Mouse (Mus musculus) forebrain, embryonic 15.5 days (tissue): ENCODE results near the gene Shisa8. TPM values are rescaled to one million over a fixed set of nuclear protein-coding genes. Genes with fewer than 3 reads are reported as not detected.
A peak's percentile ranks its signal among the peaks of the same experiment; 100 is the strongest.

Source experiments
- ATAC-seq: fragments of 200-750 bp; cut with Nextera tagmentation; replicated peaks from 2 replicates; pipeline ENCODE4 v1.8.0; 2017; ENCODE audit warnings: mild to moderate bottlenecking, moderate TSS enrichment, moderate library complexity
- H3K27ac ChIP-seq: fragments of 300-500 bp; sonication (generic); replicated peaks from 2 replicates; pipeline ENCODE4 v1.5.1; 2015; ENCODE audit warnings: mild to moderate bottlenecking, inconsistent platforms
- H3K27me3 ChIP-seq: fragments of 300-500 bp; sonication (generic); 2 replicates; pipeline ENCODE4 v1.6.1; 2015; ENCODE audit warnings: inconsistent platforms
- H3K36me3 ChIP-seq: fragments of 300-500 bp; sonication (generic); 2 replicates; pipeline ENCODE4 v1.6.1; 2015; ENCODE audit warnings: mild to moderate bottlenecking, inconsistent platforms
- H3K4me1 ChIP-seq: fragments of 300-500 bp; sonication (generic); 2 replicates; pipeline ENCODE4 v1.6.1; 2015; ENCODE audit warnings: inconsistent platforms
- H3K4me2 ChIP-seq: fragments of 300-500 bp; sonication (generic); replicated peaks from 2 replicates; pipeline ENCODE4 v1.6.1; 2015; ENCODE audit warnings: mild to moderate bottlenecking, inconsistent platforms
- H3K4me3 ChIP-seq: fragments of 300-500 bp; sonication (generic); 2 replicates; pipeline ENCODE4 v1.5.1; 2015; ENCODE audit warnings: mild to moderate bottlenecking, inconsistent platforms
- H3K9ac ChIP-seq: fragments of 300-500 bp; sonication (generic); replicated peaks from 2 replicates; pipeline ENCODE4 v1.6.1; 2015; ENCODE audit warnings: mild to moderate bottlenecking, inconsistent platforms
- H3K9me3 ChIP-seq: fragments of 300-500 bp; sonication (generic); 2 replicates; pipeline ENCODE4 v1.6.1; 2016; ENCODE audit warnings: inconsistent platforms
- WGBS: fragments of 180-500 bp; shearing (Covaris S2); methylation state at CpG from one replicate; pipeline ENCODE4 v1.1.7; 2015; ENCODE audit warnings: mixed read lengths; 5-methylcytosine and 5-hydroxymethylcytosine counted together
- polyA plus RNA-seq: library from polyadenylated mRNA; unstranded; fragments of >200 nt; fragmentation: Nextera tagmentation; extraction: Ambion mirVana; gene quantifications from 2 replicates; pipeline ENCODE4 v1.2.1, GENCODE M21; 2015

Shisa8 gene
- polyA plus RNA-seq, 1 experiment from 2014 or later, result 0.69 TPM

GRCm38 (mm10) chr15:82184183-82184582, 28.4 kb downstream of the Shisa8 start:
- Histone ChIP-seq H3K9me3 (no peaks in the 10 kb centered on the region), H3K4me1 (no peaks in the 10 kb centered on the region), H3K36me3 (peaks cover 99% of the 10 kb centered on the region), H3K4me2 (no peak overlapping the region), H3K4me3 (no peak overlapping the region), H3K27ac (no peak overlapping the region), H3K27me3 (no peaks in the 10 kb centered on the region), H3K9ac (no peak overlapping the region)
- WGBS, result 85% methylated on average over 7 of the region's 7 CpGs
- no peak for ATAC-seq

DNA sequence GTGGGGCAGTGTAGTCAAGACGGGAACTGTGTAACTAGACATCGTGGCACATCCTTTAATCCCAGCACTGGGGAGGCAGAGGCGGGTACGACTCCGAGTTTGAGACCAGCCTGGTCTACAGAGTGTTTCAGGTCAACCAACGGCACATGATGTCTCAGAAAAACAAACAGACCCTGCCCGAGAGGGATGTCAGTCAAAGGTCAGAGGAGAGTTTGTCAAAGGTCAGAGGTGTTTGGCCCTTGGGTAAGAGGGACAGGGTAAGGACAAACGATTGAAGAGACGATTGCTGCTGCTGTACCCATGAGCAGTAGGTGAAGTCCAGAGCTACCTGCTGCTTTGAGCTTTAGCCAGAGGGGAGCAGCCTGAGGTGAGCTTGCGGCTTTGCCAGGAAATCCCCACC, 29.0 kb downstream of the Shisa8 start:
- Histone ChIP-seq H3K4me2 (no peak overlapping the region), H3K9me3 (no peaks in the 10 kb centered on the region), H3K27ac (no peak overlapping the region), H3K4me3 (no peak overlapping the region), H3K36me3 (peaks cover 99% of the 10 kb centered on the region), H3K27me3 (no peaks in the 10 kb centered on the region), H3K9ac (no peak overlapping the region), H3K4me1 (no peaks in the 10 kb centered on the region)
- no peak for ATAC-seq
- 92% methylated on average over 10 of the region's 10 CpGs for WGBS

DNA sequence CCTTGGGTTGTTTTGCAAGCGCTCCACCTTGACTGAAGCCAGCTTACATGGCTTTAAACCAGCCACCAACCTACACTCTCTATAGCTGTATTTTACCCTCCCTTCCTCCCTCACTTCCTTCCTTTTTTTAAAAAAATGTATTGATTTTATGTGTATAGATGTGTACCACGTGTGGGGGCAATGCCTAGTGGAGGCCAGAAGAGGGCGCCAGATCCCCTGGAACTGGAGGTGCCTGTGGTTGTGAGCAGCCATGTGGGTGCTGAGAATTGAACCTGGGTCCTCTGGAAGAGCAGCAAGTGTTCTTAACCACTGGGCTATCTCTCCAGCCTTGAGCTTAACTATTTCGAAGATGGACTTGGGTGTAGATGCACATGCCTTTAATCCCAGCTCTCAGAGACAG, 30.3 kb downstream of the Shisa8 start:
- WGBS, result 98% methylated on average over 4 of the region's 4 CpGs
- H3K4me2 ChIP-seq, result no peak overlapping the region
- no peak overlapping the region for H3K27ac ChIP-seq
- no peaks in the 10 kb centered on the region for H3K9me3 ChIP-seq
- H3K4me1 ChIP-seq, result no peaks in the 10 kb centered on the region
- no peak overlapping the region for H3K4me3 ChIP-seq
- peaks cover 99% of the 10 kb centered on the region for H3K36me3 ChIP-seq
- ATAC-seq, result no peak
- no peaks in the 10 kb centered on the region for H3K27me3 ChIP-seq
- H3K9ac ChIP-seq, result no peak overlapping the region

DNA sequence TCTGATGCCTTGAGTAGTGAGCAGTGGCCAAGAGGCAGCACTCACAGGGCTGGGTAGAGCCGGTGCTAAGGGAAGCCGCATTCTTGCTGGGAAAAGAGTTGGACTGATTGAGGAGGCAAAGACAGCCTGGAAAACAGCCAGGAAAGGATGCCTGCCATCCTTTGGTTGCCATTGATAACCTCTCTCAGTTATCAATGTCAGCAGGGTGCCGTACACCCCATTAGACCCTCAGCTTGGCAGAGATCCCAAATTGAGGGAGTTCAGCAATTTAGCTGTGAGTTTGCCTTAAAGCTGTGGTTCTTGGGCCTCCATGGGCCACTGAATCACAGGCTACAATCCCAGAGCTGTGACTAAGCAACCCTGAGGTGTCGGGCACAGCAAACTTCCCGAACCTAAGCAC, 31.5 kb downstream of the Shisa8 start:
- no peak for ATAC-seq
- Histone ChIP-seq H3K4me1 (no peaks in the 10 kb centered on the region), H3K27ac (no peak overlapping the region), H3K27me3 (no peaks in the 10 kb centered on the region), H3K4me2 (no peak overlapping the region), H3K36me3 (peaks cover 99% of the 10 kb centered on the region), H3K9ac (no peak overlapping the region), H3K9me3 (no peaks in the 10 kb centered on the region), H3K4me3 (no peak overlapping the region)
- WGBS, result 77% methylated on average over 5 of the region's 5 CpGs

GRCm38 (mm10) chr15:82177743-82178290, 34.8 kb downstream of the Shisa8 start:
- H3K4me3 ChIP-seq, result no peak overlapping the region
- H3K9ac ChIP-seq, result no peak overlapping the region
- ATAC-seq, result no peak
- H3K4me1 ChIP-seq, result no peaks in the 10 kb centered on the region
- H3K27me3 ChIP-seq, result no peaks in the 10 kb centered on the region
- no peak overlapping the region for H3K27ac ChIP-seq
- H3K9me3 ChIP-seq, result no peaks in the 10 kb centered on the region
- peaks cover 95% of the 10 kb centered on the region for H3K36me3 ChIP-seq
- 82% methylated on average over 7 of the region's 7 CpGs for WGBS
- no peak overlapping the region for H3K4me2 ChIP-seq

GRCm38 (mm10) chr15:82175091-82175490, 37.5 kb downstream of the Shisa8 start:
- Histone ChIP-seq H3K4me1 (no peaks in the 10 kb centered on the region), H3K36me3 (peaks cover 94% of the 10 kb centered on the region), H3K27me3 (no peaks in the 10 kb centered on the region), H3K4me3 (no peak overlapping the region), H3K9ac (no peak overlapping the region), H3K27ac (no peak overlapping the region), H3K4me2 (no peak overlapping the region), H3K9me3 (no peaks in the 10 kb centered on the region)
- WGBS, result 95% methylated on average over 9 of the region's 9 CpGs
- no peak for ATAC-seq

DNA sequence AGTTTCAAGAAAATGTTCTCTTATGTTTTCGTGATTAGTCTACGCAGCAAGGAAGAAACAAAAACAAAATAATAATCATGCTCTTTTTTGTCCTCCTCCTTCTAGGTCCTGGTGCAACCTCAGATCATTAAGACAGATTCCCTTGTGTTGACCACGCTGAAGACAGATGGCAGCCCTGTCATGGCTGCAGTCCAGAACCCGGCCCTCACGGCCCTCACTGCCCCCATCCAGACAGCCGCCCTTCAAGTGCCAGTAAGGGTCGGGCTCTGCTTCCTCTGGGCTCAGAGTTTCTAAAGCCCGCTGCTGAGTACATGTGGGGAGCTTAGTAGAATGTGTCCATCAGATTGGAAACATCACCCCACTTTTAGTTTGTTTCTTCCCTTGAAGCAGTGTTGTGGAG, 40.0 kb downstream of the Shisa8 start:
- H3K27ac ChIP-seq, result no peak overlapping the region
- H3K4me3 ChIP-seq, result no peak overlapping the region
- H3K27me3 ChIP-seq, result no peaks in the 10 kb centered on the region
- no peak for ATAC-seq
- H3K36me3 ChIP-seq, result peaks cover 74% of the 10 kb centered on the region
- H3K4me1 ChIP-seq, result no peaks in the 10 kb centered on the region
- no peak overlapping the region for H3K9ac ChIP-seq
- 72% methylated on average over 8 of the region's 8 CpGs for WGBS
- no peak overlapping the region for H3K4me2 ChIP-seq
- no peaks in the 10 kb centered on the region for H3K9me3 ChIP-seq

DNA sequence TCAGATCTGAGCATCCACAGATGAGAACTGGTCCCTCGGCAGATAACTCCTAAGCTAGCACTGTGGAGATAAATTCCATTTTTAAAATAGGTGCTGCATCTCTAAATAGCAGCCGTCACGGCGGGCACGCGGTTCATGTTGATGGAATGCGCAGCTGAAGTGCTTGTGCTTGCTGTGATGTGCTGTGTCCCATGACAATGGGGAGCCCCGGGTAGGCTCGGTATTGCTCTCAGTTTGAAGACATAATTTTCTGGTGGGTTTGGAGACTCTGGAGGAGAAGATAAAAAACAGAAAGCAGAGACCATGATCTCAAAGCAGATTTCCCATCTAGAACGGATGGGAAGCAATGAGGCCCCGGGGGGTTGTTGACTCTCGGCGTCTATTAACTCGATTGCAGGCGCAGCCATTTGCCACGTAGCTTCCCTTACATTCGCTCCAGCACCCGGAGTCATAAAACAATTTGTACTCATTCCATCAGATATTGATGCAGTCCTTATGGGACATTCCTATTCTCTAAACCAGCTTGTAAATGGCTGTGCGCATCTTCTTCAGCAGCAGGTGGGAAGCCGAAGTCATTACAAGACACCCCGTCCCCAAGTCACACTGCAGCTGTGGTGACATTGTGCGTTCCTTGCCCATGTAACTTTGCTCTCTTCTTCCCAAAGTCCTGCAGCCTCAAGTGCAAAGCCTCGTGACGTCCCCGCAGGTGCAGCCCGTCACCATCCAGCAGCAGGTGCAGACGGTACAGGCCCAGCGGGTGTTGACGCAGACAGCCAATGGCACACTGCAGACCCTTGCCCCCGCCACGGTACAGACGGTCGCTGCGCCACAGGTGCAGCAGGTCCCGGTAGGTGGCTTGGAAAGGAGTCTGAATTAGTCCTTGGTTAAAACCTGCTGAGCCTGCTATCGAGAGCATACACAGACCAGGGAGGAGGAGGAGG, 41.9 kb downstream of the Shisa8 start:
- no peak overlapping the region for H3K4me2 ChIP-seq
- H3K27me3 ChIP-seq, result no peaks in the 10 kb centered on the region
- no peak overlapping the region for H3K27ac ChIP-seq
- peaks cover 15% of the 10 kb centered on the region for H3K4me1 ChIP-seq
- H3K9ac ChIP-seq, result no peak overlapping the region
- no peak overlapping the region for H3K4me3 ChIP-seq
- no peaks in the 10 kb centered on the region for H3K9me3 ChIP-seq
- WGBS, result 87% methylated on average over 36 of the region's 36 CpGs
- ATAC-seq, result no peak
- peaks cover 56% of the 10 kb centered on the region for H3K36me3 ChIP-seq

DNA sequence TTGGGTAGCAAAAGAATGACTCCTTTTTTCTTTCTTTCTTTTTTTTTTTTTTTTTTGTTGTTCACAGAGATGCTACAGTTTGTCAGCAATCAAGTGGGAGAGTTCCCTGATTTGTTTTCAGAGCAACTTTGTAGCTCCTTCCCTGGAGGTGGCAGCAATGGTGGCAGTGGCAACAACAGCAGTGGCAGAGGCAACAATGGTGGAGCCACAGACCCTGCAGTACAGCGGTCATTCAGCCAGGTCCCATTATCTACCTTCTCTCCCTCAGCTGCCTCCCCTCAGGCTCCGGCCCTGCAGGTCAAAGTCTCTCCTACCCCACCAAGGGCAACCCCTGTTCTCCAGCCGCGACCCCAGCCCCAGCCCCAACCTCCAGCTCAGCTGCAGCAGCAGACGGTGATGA, 42.9 kb downstream of the Shisa8 start:
- Histone ChIP-seq H3K4me1 (peaks cover 19% of the 10 kb centered on the region), H3K4me2 (no peak overlapping the region), H3K27me3 (no peaks in the 10 kb centered on the region), H3K27ac (no peak overlapping the region), H3K9ac (no peak overlapping the region), H3K4me3 (no peak overlapping the region), H3K9me3 (no peaks in the 10 kb centered on the region), H3K36me3 (peaks cover 46% of the 10 kb centered on the region)
- 87% methylated on average over 5 of the region's 5 CpGs for WGBS
- ATAC-seq, result no peak

- Histone ChIP-seq H3K4me2 (no peak overlapping the region), H3K4me3 (no peak overlapping the region), H3K4me1 (peaks cover 28% of the 10 kb centered on the region), H3K9ac (no peak overlapping the region), H3K27ac (no peak overlapping the region), H3K27me3 (no peaks in the 10 kb centered on the region), H3K36me3 (peaks cover 27% of the 10 kb centered on the region), H3K9me3 (no peaks in the 10 kb centered on the region)
- no peak for ATAC-seq
- 71% methylated on average over 23 of the region's 23 CpGs for WGBS
Observed at GRCm38 (mm10) chr15:82167201-82168168, 45.1 kb downstream of the Shisa8 start.

DNA sequence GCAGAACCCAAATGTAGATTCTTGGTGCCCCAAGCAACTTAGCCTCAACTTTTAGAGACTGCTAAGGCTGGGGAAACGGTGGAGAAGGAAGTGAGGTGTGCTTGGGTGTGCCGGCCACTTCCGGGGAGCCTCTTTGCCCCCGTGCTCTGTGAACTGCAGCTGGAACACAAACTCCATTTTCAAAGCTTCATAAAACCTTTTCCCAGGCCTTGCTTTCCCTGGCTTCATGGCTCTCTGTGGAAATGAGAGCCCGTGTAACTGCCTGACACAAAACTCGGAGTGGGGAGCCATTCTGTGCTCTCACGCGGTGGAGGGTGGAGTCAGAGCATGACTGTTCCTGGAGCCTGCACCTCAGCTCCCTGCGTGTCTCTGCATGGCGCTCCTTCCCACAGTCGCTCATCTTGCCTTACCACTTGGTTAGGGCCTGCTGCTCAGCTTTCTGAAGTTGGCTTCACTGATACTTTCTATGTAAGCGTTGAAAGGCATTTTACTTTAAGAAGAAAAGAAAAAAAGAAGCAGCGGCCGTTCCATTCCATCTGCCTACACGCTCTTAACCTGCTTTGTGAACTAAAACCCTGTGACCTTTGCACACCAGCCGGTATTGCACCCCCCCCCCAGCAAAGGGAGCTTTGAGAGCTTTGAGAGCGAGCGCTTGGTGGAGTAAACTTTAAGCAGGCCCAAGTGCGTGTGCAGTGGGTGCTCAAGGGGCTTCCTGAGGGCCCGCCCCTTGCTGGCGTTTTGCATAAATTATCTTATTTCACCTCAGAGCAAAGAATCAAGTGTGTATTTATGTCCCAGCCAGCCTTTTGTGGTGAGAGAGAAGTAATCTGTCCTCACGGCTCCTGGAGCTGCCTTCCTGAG, 46.1 kb downstream of the Shisa8 start:
- peak overlapping the region; percentile 24; the same call in 1 of the 2 replicates for H3K27ac ChIP-seq
- no peak overlapping the region for H3K9ac ChIP-seq
- no peaks in the 10 kb centered on the region for H3K27me3 ChIP-seq
- ATAC-seq, result no peak
- H3K4me3 ChIP-seq, result no peak overlapping the region
- WGBS, result 45% methylated on average over 22 of the region's 22 CpGs
- no peak overlapping the region for H3K4me2 ChIP-seq
- H3K4me1 ChIP-seq, result peaks cover 28% of the 10 kb centered on the region
- peaks cover 18% of the 10 kb centered on the region for H3K36me3 ChIP-seq
- H3K9me3 ChIP-seq, result no peaks in the 10 kb centered on the region
